Mouse (Mus musculus): ENCODE data around the gene Cacng6. TPM values are rescaled to one million over a fixed set of nuclear protein-coding genes. Genes with fewer than 3 reads are reported as not detected.

Gene Cacng6
- total RNA-seq, 2 experiments from 2014 or later = not detected

DNA sequence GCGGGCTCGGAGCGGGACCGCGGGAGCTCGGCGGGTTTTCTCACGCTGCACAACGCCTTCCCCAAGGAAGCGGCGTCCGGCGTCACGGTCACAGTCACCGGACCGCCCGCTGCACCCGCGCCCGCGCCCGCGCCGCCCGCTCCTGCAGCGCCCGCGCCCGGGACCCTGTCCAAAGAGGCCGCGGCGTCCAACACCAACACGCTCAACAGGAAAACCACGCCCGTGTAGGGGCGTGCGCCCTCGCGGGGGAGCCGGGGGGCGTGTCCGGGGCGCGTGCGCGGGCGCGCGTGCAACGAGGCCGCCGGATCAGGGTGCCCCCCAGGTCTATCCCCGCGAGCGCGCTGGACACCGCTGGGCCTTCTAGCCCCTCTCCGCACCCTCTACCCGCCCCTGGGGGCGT is 8.6 kb upstream of the Cacng6 start:
- ATAC-seq (ENCODE audit: poor library complexity, severe bottlenecking) = no peak

DNA sequence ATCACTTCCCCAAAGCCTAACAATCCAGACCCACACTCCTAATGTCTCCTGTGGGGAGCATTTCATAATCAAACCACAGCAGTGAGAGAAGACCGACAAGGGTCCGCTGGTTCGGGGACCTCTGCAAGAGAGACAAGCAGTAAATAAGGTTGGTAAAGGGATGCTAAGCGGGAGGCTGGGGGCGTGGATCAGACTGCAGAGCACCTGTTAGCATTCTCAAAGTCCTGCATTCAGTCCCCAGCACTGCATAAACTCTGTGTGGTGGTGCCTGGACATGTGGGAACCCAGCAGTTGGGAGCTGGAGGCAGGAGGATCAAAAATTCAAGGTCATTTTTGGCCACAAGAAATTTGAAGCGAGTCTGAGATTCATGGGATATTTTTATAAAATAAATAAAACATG is 4.1 kb upstream of the Cacng6 start:
- ATAC-seq (ENCODE audit: poor library complexity, severe bottlenecking) = no peak

DNA sequence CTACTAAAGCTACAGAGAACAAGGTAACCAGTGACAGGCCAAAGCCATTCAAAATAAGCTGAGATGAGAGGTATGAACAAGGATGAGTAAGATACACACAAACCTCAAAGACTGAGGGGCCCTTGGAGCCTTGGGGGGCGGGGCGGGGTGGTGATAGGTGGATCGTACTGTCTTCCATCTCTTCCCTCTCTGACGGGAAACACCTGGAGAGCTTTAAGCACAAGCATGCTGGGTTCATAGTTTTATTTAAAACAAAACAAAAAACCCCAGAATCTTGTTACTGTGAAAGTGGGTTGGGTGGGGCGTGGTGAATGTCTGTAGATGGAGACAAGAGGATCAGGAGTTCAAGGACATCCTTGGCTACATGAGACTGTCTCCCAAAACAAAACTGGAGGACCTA is 3.5 kb upstream of the Cacng6 start:
- no peak for ATAC-seq (ENCODE audit: poor library complexity, severe bottlenecking)

DNA sequence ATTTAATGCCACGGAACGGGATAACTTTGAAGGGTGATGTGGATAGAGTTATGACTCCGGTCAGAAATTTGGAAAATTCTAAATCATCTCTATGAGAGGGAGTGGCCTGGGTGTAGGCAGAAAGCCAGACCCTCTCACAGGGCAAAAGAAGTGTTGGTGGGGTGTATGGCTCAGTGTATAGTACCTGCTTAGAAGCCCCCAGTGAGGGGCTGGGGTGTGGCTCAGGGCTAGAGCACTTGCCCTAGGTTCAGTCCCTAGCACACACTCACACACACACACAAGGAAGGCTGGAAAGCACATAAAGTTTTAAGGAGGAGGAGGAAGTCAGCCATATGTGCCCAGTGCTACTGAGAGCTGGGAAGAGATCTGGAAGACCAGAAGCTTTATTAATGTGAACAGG is 2.7 kb upstream of the Cacng6 start:
- no peak for ATAC-seq (ENCODE audit: poor library complexity, severe bottlenecking)

DNA sequence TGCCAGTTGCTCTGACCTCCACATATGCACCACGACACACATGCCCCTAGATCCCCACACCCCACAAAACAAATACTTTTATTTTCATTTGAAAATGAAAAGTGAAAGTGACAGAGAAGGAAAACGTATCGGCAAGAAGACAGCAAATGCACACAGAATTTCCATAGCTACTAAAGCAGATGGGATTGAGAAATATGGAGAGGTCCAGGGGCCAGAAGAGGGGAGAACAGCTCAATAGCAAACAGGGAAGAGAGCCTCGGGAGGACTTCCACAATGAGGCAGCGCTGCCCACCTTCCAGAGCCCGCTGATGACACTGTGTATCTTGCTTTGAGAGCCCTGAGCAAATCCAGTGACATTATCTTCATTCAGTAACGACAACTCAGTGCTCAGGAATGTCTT is 1.9 kb upstream of the Cacng6 start:
- ATAC-seq (ENCODE audit: poor library complexity, severe bottlenecking) = no peak

DNA sequence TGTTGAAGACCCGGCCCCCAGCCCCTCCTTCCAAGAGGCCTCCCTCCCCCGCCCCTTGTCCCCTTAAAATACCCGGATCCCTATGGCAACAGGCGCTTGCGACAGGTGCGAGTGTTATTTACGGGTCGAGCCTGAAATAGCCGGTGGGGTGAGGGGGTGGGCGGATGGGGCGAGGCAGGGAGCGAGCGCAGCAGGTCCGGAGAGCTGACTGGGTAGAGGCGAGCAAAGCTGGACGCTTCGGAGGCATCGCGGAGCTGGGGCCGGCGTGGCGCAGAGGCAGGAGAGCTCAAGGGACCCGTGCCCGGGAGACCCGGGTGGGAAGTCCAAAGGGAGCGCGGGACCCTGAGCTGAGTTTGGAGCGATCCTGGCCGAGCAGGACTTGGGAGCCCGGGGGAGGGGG is 565 bp upstream of the Cacng6 start:
- no peak for ATAC-seq (ENCODE audit: poor library complexity, severe bottlenecking)

DNA sequence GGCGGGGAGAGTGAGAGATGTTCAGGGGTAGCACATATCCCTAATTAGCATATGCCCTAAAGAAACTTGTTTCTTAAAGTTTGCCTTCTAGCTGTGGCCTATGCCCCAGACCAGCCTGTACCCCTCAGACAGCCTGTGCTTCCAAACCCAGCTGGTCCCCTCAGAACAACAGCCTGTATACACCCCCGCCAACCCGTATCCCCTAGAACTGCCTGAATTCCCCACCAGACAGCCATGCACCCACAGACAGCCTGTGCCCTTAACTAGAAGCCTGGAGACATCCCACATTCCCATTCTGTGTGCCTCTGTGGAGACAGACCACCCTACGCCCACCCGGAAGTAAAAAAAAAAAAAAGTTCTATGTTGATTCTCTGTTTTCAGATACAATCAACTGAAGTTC is 1.1 kb downstream of the Cacng6 start:
- no peak for ATAC-seq (ENCODE audit: poor library complexity, severe bottlenecking)

DNA sequence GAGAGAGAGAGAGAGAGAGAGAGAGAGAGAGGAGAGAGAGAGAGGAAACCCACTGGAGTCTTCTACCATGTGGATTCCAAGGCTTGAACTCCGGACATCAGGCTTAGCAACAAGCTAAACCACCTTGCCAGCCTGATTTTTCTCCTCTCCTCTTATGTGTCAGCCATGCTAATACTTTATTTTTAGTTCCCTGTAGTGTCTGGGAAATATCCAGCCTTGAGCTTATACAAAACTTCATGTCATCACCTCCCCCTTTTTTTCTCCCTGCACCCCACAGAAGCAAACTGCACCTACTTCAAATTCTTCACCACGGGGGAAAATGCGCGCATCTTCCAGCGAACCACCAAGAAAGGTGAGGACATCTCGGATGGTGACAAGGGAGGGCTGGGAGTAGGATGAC is 6.2 kb downstream of the Cacng6 start:
- no peak for ATAC-seq (ENCODE audit: poor library complexity, severe bottlenecking)

DNA sequence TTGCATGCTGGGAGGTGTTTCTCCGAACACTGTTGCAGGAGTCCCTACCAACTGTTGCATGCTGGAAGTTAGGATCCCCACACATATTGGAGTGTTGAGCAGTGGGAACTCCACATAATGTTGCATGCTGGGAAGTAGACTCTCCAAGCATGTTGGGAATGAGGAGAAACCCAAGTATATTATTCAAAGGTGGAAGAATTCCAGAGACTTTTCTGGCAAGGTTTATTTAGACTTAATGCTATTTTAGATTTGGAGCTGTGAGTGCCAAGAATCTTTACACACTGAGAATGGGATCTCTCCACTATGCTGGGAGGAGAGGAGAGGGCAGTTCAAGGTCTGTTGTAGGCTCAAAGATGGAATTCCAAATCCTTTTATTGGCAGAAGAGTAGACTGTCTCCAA is 8.1 kb downstream of the Cacng6 start:
- no peak for ATAC-seq (ENCODE audit: poor library complexity, severe bottlenecking)

DNA sequence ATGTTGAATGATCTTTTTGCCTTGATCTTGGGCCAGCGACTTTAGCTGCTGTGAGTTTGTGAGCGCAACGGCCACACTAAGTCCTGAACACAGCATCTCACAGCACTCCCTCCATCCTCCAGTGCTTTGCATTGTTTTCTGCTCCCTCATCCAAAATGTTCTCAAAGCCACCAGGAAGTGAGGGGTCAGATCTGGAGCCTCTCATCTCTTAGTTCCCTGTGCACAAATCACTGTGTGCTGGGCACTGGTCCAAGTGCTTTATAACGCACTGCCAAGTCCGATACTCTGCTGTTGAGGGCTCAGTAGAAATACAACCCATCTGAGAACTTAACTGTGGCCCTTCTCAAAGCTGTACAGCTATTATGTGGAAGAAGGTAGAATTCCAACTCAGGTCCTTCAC is 13.9 kb downstream of the Cacng6 start:
- ATAC-seq (ENCODE audit: poor library complexity, severe bottlenecking) = no peak

DNA sequence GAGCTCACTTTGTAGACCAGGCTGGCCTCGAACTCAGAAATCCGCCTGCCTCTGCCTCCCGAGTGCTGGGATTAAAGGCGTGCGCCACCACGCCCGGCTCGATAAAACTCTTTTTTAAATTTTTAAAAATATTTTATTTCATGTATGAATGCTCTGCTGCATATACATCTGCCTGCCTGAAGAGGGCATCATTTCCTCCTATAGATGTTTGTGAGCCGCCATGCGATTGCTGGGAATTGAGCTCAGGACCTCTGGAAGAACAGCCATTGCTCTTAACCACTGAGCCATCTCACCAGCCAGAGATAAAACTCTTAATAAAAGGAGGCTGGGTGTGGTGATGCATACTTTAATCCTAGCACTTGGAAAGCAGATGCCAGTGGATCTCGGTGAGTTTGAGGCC is 16.0 kb downstream of the Cacng6 start:
- ATAC-seq (ENCODE audit: poor library complexity, severe bottlenecking) = no peak

DNA sequence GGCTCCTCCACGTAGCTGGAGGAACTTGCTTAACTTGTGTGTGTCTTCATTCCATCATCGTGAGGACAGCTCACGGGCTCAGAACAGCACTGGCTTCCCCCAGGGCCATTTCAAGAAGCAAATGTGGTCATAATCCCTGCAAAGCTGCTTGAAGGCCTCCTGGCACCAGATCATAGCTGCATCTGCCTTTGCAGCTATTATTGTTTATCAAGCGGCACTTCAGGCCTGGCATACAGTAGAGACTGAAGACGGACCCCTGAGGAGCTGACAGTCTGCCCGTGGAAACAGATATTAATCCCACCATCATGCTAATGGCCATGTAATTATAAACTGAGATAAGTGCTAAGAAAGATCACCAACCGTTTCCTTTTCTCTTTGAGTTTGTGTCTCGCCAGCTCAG is 16.5 kb downstream of the Cacng6 start:
- no peak for ATAC-seq (ENCODE audit: poor library complexity, severe bottlenecking)

DNA sequence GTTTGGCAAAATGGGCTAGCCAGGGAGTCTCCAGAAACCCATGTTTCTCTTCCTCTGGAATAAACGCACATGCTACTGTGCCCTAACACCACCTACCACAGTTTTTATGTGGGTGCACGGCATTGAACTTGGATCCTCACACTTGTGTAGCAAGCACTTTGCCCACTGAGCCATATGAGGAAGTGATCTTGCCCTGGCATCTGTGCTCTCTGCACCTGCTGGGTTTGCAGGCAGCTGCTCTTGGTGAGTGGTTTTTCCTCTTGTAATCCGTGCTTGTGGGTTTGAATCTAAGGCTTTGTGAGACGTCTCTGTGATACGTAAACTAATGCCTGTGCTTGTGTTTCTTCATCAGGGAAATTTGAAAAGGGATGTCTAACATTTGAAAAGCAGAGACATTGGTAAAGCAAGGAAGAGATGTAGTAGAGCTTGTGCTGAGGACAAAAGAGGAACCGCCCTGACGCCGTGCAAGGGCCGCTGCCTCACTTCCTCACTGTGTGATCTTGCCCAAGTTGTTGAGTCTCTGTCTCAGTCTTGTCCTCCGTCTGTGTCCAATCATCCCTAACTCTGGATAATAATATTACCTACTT is 18.6 kb downstream of the Cacng6 start:
- ATAC-seq (ENCODE audit: poor library complexity, severe bottlenecking) = peak; percentile 95

DNA sequence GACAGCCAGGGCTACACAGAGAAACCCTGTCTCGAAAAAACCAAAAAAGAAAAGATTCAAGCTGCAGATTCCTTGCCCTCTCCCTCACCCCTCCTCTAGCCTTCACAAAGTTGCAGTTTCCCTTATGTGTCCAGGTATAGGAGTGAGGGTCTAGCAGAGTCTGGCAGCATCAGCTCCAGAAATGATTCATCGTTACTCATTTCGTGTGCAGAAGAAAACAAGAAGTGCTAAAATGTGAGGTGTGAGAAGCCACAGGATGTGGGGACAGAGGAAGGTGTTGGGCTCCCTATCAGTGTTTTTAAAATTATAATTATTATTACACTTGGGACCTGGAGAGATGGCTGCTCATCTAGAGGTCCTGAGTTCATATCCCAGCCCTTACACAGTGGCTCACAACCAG is 20.7 kb downstream of the Cacng6 start:
- ATAC-seq (ENCODE audit: poor library complexity, severe bottlenecking) = peak; percentile 31

DNA sequence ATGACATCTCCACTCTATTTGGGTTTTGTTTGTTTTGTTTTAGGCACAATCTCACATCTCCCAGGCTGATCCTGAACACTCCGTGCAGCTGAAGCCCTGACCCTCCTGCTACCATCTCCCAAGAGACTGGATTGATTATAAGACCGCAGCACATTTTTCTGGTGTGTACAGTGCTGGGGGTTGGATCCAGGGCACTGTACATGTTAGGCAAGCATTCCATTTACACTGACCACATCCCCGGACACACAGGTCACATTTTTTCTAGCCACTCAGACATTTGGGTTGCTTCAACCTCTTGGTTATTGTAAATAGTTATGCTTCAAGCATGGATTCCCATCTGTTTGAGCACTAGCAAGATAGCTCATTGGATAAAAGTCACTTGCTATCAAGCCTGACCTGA is 22.6 kb downstream of the Cacng6 start:
- ATAC-seq (ENCODE audit: poor library complexity, severe bottlenecking) = no peak

DNA sequence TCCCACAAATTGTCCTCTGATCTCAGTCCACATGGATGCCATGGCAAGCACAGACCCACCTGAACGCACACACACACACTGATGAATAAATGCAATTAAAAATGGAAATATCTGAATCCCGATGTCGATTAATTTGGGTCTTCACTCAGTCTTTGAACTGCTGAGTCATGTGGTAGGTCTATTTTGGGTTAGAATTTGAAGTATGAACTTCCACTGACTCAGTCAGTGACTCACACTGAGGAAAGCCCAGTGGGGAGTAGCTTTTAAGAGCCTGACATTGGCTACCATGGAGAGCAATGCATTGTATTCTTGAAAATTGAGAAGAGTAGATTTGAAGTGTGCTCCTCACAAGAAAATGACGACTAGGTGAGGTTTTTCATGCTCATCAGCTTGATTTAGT is 23.0 kb downstream of the Cacng6 start:
- no peak for ATAC-seq (ENCODE audit: poor library complexity, severe bottlenecking)

DNA sequence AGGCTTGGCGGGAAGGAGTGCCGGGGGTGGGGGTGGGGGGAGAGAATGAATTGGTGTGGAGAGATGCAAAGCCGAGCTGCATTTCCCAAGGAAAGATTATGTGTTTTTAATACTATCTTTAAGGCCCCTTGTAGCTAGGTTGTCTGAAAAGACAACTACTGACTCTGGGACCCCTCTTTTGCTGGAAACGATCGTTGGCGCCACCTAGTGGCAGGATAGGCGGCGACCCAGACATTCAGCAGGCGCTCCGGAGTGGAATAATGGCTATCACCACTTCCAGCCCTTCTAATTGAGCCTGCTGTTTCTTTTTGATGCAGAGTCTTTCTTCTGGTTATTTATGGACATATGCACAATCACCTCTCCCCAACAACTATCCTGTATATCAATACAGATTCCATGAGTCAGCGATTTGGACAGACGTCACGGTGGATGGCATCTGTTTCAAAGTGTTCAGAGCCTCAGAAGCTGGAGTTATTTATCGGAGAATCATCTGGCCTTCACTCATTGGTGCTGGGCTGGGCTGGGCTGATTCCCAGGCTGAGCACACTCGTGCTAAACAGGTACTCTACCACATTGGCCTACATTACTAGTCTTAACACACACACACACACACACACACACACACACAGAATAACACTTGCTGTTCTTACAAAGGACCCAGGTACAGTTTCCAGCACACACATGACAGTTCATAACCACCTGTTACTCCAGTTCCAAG is 24.9 kb downstream of the Cacng6 start:
- peak; percentile 70 for ATAC-seq (ENCODE audit: poor library complexity, severe bottlenecking)

DNA sequence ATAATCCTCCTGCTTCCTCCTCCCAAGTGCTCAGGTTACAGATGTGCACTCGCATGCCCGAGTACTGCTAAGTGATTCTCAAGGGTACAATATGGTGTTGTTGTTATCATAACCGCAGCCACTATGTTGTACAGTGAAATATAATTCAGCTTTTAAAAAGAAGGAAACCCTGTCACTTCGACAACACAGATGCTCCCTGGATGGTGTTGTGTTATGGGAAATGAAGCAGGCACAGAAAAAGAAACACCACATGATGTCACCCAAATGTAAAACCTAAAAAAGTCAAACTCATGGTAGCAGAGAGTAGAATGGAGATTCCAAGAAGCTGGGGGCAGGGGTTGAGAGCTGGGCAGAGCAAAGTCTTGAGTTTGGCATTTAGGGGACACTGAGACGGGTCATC is 26.7 kb downstream of the Cacng6 start:
- ATAC-seq (ENCODE audit: poor library complexity, severe bottlenecking) = no peak

DNA sequence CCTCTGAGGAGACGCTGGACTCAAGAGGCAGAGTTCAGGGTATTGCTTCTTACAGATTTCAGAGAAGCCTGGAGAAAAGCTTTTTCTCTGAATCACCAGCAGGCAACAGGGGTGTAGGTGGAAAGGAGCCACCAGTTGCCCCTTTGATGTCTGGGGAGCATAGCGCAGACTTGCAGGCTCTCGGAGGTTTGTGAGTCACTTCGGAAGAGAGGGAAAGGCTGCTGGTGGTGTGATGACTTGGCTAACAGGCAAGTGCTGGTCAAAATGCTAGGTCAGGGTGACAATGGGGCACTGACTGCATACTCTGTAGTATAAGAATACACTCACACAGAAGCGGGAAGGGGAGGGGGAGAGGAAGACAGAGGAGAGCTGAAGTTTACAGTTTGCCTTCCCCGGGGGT is 27.2 kb downstream of the Cacng6 start:
- ATAC-seq (ENCODE audit: poor library complexity, severe bottlenecking) = no peak

DNA sequence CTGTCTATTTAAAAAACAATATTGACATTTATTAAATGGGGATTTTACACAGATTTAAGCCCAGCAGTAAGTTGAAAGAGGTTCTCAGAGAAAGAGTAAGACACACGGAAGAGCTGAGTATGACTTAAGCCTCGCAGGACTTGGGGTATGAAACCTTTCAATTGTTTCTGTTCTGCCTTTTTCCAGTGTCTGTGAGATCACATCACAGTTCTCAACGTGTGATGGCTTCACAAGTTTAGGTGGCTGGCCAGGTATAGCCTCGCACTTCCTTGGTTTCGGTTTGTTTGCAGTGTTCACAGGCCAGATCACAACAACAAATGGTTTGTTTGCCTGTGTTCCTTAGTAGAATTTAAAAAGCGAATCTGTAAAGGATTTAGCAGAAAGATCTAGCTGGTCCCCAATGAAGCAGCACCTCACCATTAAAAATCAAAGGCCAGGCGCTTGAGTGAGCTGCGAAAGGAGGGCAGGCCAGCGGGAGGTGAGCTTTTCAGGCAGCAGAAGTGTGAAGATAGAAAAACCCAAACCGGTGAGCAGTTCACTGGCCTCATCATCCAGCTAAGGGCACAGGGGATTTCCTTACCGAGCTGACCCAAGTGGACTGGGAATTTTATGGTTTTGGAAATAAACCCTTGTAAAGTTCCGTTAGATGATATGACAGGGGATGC is 29.0 kb downstream of the Cacng6 start:
- no peak for ATAC-seq (ENCODE audit: poor library complexity, severe bottlenecking)

DNA sequence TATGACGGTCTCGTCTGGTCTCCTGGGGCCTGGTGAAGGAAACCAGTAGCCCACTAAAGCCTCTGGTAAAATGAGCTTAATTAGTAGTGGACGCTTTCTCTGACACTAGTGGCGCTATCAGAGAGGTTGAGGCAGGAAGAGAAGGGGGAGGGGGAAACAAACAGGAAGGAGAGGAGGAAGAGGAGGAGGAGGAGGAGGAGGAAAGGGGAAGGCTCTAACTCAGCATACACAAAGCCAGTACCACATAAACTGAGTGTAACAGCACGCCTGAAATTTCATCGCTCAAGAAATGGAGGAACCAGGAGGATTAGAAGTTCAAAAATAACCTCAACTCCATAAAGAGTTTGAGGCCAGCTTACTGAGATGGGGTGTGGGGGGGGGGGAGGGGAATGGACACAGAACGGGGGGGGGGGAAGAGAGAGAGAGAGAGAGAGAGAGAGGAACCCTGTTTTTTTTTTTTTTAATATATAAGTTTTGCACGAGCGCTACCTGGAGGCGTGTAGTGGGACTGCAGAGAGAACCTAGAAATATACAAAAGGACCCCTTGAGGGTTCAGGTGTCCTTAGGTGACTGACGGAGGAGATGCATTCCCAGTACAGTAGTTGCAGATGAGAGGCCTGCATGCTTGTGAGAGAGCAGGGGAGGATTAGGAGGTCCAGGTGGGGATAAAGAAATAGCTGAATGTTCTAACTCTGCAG is 29.6 kb downstream of the Cacng6 start:
- ATAC-seq (ENCODE audit: poor library complexity, severe bottlenecking) = no peak
